Mouse (Mus musculus): Measurements from ENCODE around the gene Xpnpep2. TPM values are rescaled to one million over a fixed set of nuclear protein-coding genes. Genes with fewer than 3 reads are reported as not detected.

The Xpnpep2 gene
- polyA plus RNA-seq, 1 experiment from 2014 or later, result 0.25 TPM

- no peak overlapping the region for H3K27ac ChIP-seq (ENCODE audit: low read depth, low read length)
- no peak overlapping the region for H3K9ac ChIP-seq (replicated peaks; ENCODE audit: low read depth, low read length)
- no peak overlapping the region for H3K4me2 ChIP-seq (ENCODE audit: low read depth, low read length)
- 92% methylated on average over 3 of the region's 3 CpGs for WGBS
- no peaks in the 10 kb centered on the region for H3K36me3 ChIP-seq (ENCODE audit: control insufficient read depth, insufficient read depth, low read length)
- no peak overlapping the region for H3K4me3 ChIP-seq (ENCODE audit: low read depth, low read length)
- no peaks in the 10 kb centered on the region for H3K4me1 ChIP-seq (ENCODE audit: control insufficient read depth, insufficient read depth, low read length)
- no peaks in the 10 kb centered on the region for H3K27me3 ChIP-seq (ENCODE audit: control insufficient read depth, insufficient read depth, low read length)
- H3K9me3 ChIP-seq (ENCODE audit: control insufficient read depth, low read length), result no peaks in the 10 kb centered on the region
- no peak for ATAC-seq (ENCODE audit: low read depth)
Measured at GRCm38 (mm10) chrX:48109316-48109655, 761 bp downstream of the Xpnpep2 start.

DNA sequence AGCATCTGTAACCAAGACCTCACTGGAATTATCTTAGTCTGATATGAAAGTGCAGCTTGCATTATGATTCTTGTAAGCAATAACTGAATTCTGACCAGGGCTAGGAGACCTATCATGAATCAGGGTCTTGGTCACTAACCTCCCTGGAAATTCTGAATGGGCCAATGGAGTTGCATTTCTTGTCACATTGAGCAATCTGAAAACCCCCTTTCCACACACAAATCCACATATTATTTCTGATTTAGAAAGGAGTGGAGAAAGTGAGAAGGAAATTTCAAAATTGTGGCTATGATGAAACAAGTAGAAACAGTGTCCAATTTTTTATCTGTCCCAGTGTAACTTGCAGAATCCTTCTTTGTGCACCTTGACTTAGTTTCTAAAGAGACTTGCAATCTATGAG, 10.8 kb downstream of the Xpnpep2 start:
- Histone ChIP-seq H3K27ac (ENCODE audit: low read depth, low read length) (no peak overlapping the region), H3K9me3 (ENCODE audit: control insufficient read depth, low read length) (no peaks in the 10 kb centered on the region), H3K4me2 (ENCODE audit: low read depth, low read length) (no peak overlapping the region), H3K9ac (replicated peaks; ENCODE audit: low read depth, low read length) (no peak overlapping the region), H3K27me3 (ENCODE audit: control insufficient read depth, insufficient read depth, low read length) (no peaks in the 10 kb centered on the region), H3K4me1 (ENCODE audit: control insufficient read depth, insufficient read depth, low read length) (no peaks in the 10 kb centered on the region), H3K36me3 (ENCODE audit: control insufficient read depth, insufficient read depth, low read length) (no peaks in the 10 kb centered on the region), H3K4me3 (ENCODE audit: low read depth, low read length) (no peak overlapping the region)
- no peak for ATAC-seq (ENCODE audit: low read depth)

DNA sequence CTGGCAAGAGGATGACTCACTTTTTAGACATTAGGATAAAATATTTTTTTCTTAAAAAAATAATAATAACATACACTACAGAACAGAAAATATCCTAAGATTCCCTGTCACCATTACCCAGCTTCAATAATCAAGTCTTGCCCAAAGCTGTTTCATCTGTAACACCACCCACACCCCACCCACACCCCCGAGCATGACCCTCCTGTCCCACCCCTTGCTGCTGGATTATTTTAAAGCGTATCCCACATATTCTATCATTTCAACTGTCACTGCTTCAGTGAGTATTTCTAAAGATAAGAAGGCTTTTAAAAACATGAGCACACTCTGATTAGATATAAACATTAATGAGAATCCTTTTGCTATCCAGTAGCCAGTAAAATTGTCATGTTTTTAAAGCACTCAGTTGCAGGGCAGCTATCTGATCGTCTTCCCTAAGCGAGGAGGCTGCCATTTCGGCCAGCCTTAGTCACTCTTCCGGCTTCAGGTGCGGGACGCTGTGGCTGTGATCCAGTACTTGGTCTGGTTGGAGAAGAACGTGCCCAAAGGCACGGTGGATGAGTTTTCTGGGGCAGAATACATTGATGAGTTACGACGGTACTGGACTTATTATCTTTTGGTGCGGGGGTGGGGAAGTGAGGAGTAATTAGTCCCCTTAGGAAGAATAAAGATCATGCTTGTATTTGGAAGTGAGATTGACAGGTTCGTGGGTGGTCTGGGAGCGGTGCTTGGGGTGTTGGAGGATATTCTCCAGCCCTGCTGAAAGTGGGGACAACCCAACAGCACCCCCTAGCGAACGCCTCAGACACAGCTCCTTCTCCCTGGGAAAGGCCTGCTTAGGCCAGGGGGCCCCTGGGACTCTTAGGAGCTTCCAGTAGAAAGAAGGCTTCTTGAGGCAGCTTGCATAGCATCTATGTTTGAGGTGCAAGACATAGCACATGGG, 15.9 kb downstream of the Xpnpep2 start:
- no peak for ATAC-seq (ENCODE audit: low read depth)
- H3K4me3 ChIP-seq (ENCODE audit: low read depth, low read length), result no peak overlapping the region
- no peaks in the 10 kb centered on the region for H3K9me3 ChIP-seq (ENCODE audit: control insufficient read depth, low read length)
- H3K9ac ChIP-seq (replicated peaks; ENCODE audit: low read depth, low read length), result no peak overlapping the region
- no peak overlapping the region for H3K27ac ChIP-seq (ENCODE audit: low read depth, low read length)
- H3K4me2 ChIP-seq (ENCODE audit: low read depth, low read length), result peak overlapping the region; percentile 14; the same call in 1 of the 2 replicates
- H3K4me1 ChIP-seq (ENCODE audit: control insufficient read depth, insufficient read depth, low read length), result no peaks in the 10 kb centered on the region
- WGBS, result 33% methylated on average over 17 of the region's 17 CpGs
- H3K27me3 ChIP-seq (ENCODE audit: control insufficient read depth, insufficient read depth, low read length), result no peaks in the 10 kb centered on the region
- H3K36me3 ChIP-seq (ENCODE audit: control insufficient read depth, insufficient read depth, low read length), result no peaks in the 10 kb centered on the region

GRCm38 (mm10) chrX:48126903-48127476, 18.5 kb downstream of the Xpnpep2 start:
- no peak for ATAC-seq (ENCODE audit: low read depth)
- Histone ChIP-seq H3K9ac (replicated peaks; ENCODE audit: low read depth, low read length) (no peak overlapping the region), H3K27me3 (ENCODE audit: control insufficient read depth, insufficient read depth, low read length) (no peaks in the 10 kb centered on the region), H3K36me3 (ENCODE audit: control insufficient read depth, insufficient read depth, low read length) (no peaks in the 10 kb centered on the region), H3K9me3 (ENCODE audit: control insufficient read depth, low read length) (no peaks in the 10 kb centered on the region), H3K4me3 (ENCODE audit: low read depth, low read length) (no peak overlapping the region), H3K4me1 (ENCODE audit: control insufficient read depth, insufficient read depth, low read length) (no peaks in the 10 kb centered on the region), H3K27ac (ENCODE audit: low read depth, low read length) (no peak overlapping the region), H3K4me2 (ENCODE audit: low read depth, low read length) (no peak overlapping the region)
- WGBS, result 79% methylated on average over 6 of the region's 6 CpGs

DNA sequence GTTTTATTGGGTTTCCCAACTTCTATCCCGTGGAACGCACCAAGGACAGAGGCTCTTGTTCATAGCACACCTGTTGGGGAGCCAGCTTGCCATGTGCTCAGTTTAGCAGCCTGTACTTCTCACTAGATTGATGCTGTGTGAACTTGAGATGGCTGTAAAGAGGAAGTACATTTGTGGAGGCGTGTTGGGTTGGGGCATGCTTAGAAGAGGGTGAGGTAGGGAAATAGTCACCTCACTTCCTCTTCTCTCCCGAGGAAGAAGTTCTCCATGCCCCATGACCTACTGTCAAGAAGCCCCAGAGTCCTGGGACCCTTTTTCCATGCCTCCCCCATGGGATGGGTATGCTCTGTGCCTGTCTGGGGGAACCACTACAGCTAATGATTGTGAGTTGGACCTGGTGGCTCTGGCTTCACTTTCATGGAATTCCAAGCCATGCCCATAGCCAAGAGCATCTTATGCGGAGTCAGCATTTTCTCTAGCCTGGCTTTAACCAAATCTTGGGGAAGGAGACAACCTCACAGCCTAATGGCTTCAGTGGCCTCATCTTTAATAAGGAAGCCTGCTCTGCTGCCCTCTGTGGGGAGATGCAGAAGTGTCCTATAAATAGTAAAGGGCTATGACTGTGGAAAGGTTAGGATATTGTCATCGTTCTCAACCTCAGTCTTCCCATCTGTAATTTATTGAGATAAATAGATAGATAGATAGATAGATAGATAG, 19.1 kb downstream of the Xpnpep2 start:
- Histone ChIP-seq H3K4me3 (ENCODE audit: low read depth, low read length) (no peak overlapping the region), H3K4me1 (ENCODE audit: control insufficient read depth, insufficient read depth, low read length) (no peaks in the 10 kb centered on the region), H3K36me3 (ENCODE audit: control insufficient read depth, insufficient read depth, low read length) (no peaks in the 10 kb centered on the region), H3K9me3 (ENCODE audit: control insufficient read depth, low read length) (no peaks in the 10 kb centered on the region), H3K9ac (replicated peaks; ENCODE audit: low read depth, low read length) (no peak overlapping the region), H3K27me3 (ENCODE audit: control insufficient read depth, insufficient read depth, low read length) (no peaks in the 10 kb centered on the region), H3K27ac (ENCODE audit: low read depth, low read length) (no peak overlapping the region), H3K4me2 (ENCODE audit: low read depth, low read length) (no peak overlapping the region)
- WGBS, result 87% methylated on average over 6 of the region's 6 CpGs
- no peak for ATAC-seq (ENCODE audit: low read depth)

DNA sequence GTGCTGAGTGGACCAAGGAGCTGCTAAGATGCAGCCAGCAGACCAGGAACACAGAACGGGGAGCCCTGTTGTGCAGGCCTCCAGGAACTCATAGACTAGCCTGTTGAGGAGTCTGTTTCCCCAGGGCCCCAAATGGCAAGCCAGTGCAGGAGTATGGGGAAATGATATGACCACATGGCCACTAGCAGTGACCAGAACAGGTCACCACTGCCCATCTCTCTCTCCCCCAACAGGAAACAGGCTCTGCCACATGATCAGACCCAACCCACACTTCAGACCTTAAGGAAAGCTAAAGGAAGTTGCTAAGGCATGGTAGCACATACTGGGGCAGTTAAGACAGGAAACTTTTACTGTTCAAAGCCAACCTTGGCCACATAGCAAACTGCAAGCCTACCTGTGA, 20.6 kb downstream of the Xpnpep2 start:
- no peak overlapping the region for H3K4me2 ChIP-seq (ENCODE audit: low read depth, low read length)
- H3K27ac ChIP-seq (ENCODE audit: low read depth, low read length), result no peak overlapping the region
- no peaks in the 10 kb centered on the region for H3K9me3 ChIP-seq (ENCODE audit: control insufficient read depth, low read length)
- no peak overlapping the region for H3K4me3 ChIP-seq (ENCODE audit: low read depth, low read length)
- H3K27me3 ChIP-seq (ENCODE audit: control insufficient read depth, insufficient read depth, low read length), result no peaks in the 10 kb centered on the region
- H3K36me3 ChIP-seq (ENCODE audit: control insufficient read depth, insufficient read depth, low read length), result no peaks in the 10 kb centered on the region
- 83% methylated on average over 1 of the region's 1 CpGs for WGBS
- no peak for ATAC-seq (ENCODE audit: low read depth)
- H3K4me1 ChIP-seq (ENCODE audit: control insufficient read depth, insufficient read depth, low read length), result no peaks in the 10 kb centered on the region
- no peak overlapping the region for H3K9ac ChIP-seq (replicated peaks; ENCODE audit: low read depth, low read length)

GRCm38 (mm10) chrX:48136935-48137334, 28.4 kb downstream of the Xpnpep2 start:
- no peaks in the 10 kb centered on the region for H3K36me3 ChIP-seq (ENCODE audit: control insufficient read depth, insufficient read depth, low read length)
- no peak overlapping the region for H3K27ac ChIP-seq (ENCODE audit: low read depth, low read length)
- H3K4me3 ChIP-seq (ENCODE audit: low read depth, low read length), result no peak overlapping the region
- H3K9ac ChIP-seq (replicated peaks; ENCODE audit: low read depth, low read length), result no peak overlapping the region
- no peaks in the 10 kb centered on the region for H3K27me3 ChIP-seq (ENCODE audit: control insufficient read depth, insufficient read depth, low read length)
- H3K9me3 ChIP-seq (ENCODE audit: control insufficient read depth, low read length), result no peaks in the 10 kb centered on the region
- ATAC-seq (ENCODE audit: low read depth), result no peak
- WGBS, result 89% methylated on average over 4 of the region's 4 CpGs
- H3K4me1 ChIP-seq (ENCODE audit: control insufficient read depth, insufficient read depth, low read length), result no peaks in the 10 kb centered on the region
- H3K4me2 ChIP-seq (ENCODE audit: low read depth, low read length), result no peak overlapping the region

DNA sequence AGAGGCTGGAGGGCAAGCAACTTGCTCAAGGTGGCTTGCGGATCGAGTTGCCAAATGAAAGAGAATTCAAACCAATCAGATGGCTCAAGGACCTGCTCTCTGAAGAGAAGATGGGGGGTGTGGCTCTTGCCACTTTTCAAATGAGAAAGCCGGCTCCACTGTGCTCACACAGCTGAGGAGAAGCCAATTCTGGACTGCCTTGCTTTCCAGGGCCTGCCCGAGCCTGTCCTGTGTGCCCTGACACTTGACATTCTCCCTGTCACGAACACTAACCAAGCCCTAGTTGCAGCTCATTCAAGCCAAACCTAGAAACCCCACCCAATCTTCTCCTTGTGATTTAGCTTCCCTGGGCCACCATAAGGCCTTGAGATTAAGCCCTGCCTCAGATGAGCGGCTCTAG, 29.5 kb downstream of the Xpnpep2 start:
- H3K36me3 ChIP-seq (ENCODE audit: control insufficient read depth, insufficient read depth, low read length), result no peaks in the 10 kb centered on the region
- 69% methylated on average over 6 of the region's 6 CpGs for WGBS
- H3K27me3 ChIP-seq (ENCODE audit: control insufficient read depth, insufficient read depth, low read length), result no peaks in the 10 kb centered on the region
- no peak overlapping the region for H3K4me2 ChIP-seq (ENCODE audit: low read depth, low read length)
- no peaks in the 10 kb centered on the region for H3K9me3 ChIP-seq (ENCODE audit: control insufficient read depth, low read length)
- H3K4me1 ChIP-seq (ENCODE audit: control insufficient read depth, insufficient read depth, low read length), result no peaks in the 10 kb centered on the region
- no peak overlapping the region for H3K27ac ChIP-seq (ENCODE audit: low read depth, low read length)
- no peak overlapping the region for H3K9ac ChIP-seq (replicated peaks; ENCODE audit: low read depth, low read length)
- H3K4me3 ChIP-seq (ENCODE audit: low read depth, low read length), result no peak overlapping the region
- ATAC-seq (ENCODE audit: low read depth), result no peak

Data from neural tube, embryonic 14.5 days (tissue).